Mouse (Mus musculus): ENCODE data around the gene BC017158.

DNA sequence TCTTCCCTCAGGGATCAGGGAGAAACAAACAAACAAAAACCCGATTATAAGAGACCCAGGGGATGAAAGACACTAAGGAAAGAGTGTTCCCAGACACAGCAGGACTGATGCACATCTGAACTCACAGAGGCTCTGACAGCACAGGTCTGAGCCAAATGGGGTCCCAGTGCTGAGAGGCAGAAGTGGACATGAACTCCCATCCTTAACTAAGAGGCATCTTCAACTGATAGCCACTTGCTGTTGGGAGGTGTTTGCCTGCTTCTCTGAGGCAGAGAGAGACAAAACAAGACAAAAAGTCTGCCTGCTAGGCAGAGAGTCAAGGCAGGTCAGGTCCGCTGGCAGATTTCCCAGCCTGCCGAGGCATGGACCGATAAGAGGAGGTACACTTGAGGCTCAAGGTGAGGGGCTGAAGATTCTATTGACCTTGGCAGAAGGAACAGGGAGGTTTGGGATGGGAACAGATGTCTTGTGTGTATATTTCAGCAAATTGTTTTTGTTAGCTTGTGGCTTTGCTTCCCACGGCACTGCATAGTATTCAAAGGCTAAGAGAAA, 41.1 kb downstream of the BC017158 start:
- no peak for TF ChIP-seq POLR2AphosphoS2 (IDR thresholded peaks at IDR 0.05; ENCODE audit: insufficient read length, low read depth)
- TF ChIP-seq USF1 (IDR thresholded peaks at IDR 0.05; ENCODE audit: low read depth) = no peak
- no peak for TF ChIP-seq CEBPB (IDR thresholded peaks at IDR 0.05; ENCODE audit: insufficient read depth, poor library complexity, severe bottlenecking)
- no peak for TF ChIP-seq MYOD1 (IDR thresholded peaks at IDR 0.05; ENCODE audit: control insufficient read depth in 1 of 3, insufficient read length in 2 of 3, low read depth in 2 of 3)
- no peak for TF ChIP-seq MAX (IDR thresholded peaks at IDR 0.05; ENCODE audit: low read depth)
- TF ChIP-seq POLR2A (IDR thresholded peaks at IDR 0.05; ENCODE audit: insufficient read length, low read depth) = no peak

Data from myocyte (in vitro differentiated cells).